Mouse (Mus musculus) adrenal gland, postnatal 4 days (tissue): ENCODE measurements around the gene Oprm1. TPM values are rescaled to one million over a fixed set of nuclear protein-coding genes. Genes with fewer than 3 reads are reported as not detected.
A peak's percentile ranks its signal among the peaks of the same experiment; 100 is the strongest.

Experiments
- DNase-seq, 2 experiments: peaks; one replicate each; pipeline ENCODE4 v3.0.0; 2021 to 2022; ENCODE audit warnings: low spot score in 2 of 2, mixed read lengths in 2 of 2
- total RNA-seq, 2 experiments: library from RNA; stranded (reverse); gene quantifications; 2 replicates each; pipeline ENCODE4 v1.2.3; 2021

The Oprm1 gene
- total RNA-seq, 2 experiments from 2014 or later, result 0.51 to 1.3 TPM

GRCm38 (mm10) chr10:7041032-7041431 is 282.7 kb downstream of the Oprm1 start:
- DNase-seq, result no peak

- DNase-seq, result no peak
Measured at GRCm38 (mm10) chr10:7043896-7044295, 285.6 kb downstream of the Oprm1 start.

- no peak for DNase-seq
Measured at GRCm38 (mm10) chr10:7047288-7047918, 289.1 kb downstream of the Oprm1 start.

GRCm38 (mm10) chr10:7047919-7048291 is 289.6 kb downstream of the Oprm1 start:
- DNase-seq, result no peak

GRCm38 (mm10) chr10:7049901-7050300 is 291.6 kb downstream of the Oprm1 start:
- no peak for DNase-seq

- no peak for DNase-seq
Measured at GRCm38 (mm10) chr10:7052315-7053017, 294.2 kb downstream of the Oprm1 start, which contains the start of gene Ipcef1. Gene Ipcef1 (minus strand): TSS chr10:7052478.

GRCm38 (mm10) chr10:7054560-7055205 is 296.4 kb downstream of the Oprm1 start:
- DNase-seq, result no peak

GRCm38 (mm10) chr10:7057546-7057945 is 299.2 kb downstream of the Oprm1 start:
- DNase-seq, result no peak

GRCm38 (mm10) chr10:7060326-7060725 is 302.0 kb downstream of the Oprm1 start:
- DNase-seq, result no peak

GRCm38 (mm10) chr10:7062993-7063392 is 304.7 kb downstream of the Oprm1 start:
- DNase-seq, result no peak

GRCm38 (mm10) chr10:7063752-7064457 is 305.6 kb downstream of the Oprm1 start:
- DNase-seq, result no peak

- no peak for DNase-seq
Measured at GRCm38 (mm10) chr10:7068608-7069007, 310.3 kb downstream of the Oprm1 start.

GRCm38 (mm10) chr10:7069090-7069489 is 310.8 kb downstream of the Oprm1 start:
- no peak for DNase-seq

- DNase-seq, result no peak
Measured at GRCm38 (mm10) chr10:7070100-7070835, 312.0 kb downstream of the Oprm1 start.

- DNase-seq, result no peak
Measured at GRCm38 (mm10) chr10:7070924-7071323, 312.6 kb downstream of the Oprm1 start.

GRCm38 (mm10) chr10:7074231-7074630 is 315.9 kb downstream of the Oprm1 start:
- DNase-seq, result no peak

- DNase-seq, result no peak
Measured at GRCm38 (mm10) chr10:7075661-7076060, 317.4 kb downstream of the Oprm1 start.

GRCm38 (mm10) chr10:7076201-7076600 is 317.9 kb downstream of the Oprm1 start:
- DNase-seq, result peak; percentile 18 to 55

- no peak for DNase-seq
Measured at GRCm38 (mm10) chr10:7076662-7077211, 318.4 kb downstream of the Oprm1 start.

- no peak for DNase-seq
Measured at GRCm38 (mm10) chr10:7077389-7077808, 319.1 kb downstream of the Oprm1 start.

GRCm38 (mm10) chr10:7077971-7078370 is 319.7 kb downstream of the Oprm1 start:
- no peak for DNase-seq
